Mouse (Mus musculus) liver, embryonic 14.5 days (tissue): ENCODE data around the gene Kif26b. TPM values are rescaled to one million over a fixed set of nuclear protein-coding genes. Genes with fewer than 3 reads are reported as not detected.
A peak's percentile ranks its signal among the peaks of the same experiment; 100 is the strongest.

Experiments used
- ATAC-seq: fragments of 200-750 bp; cut with Nextera tagmentation; 2 replicates; pipeline ENCODE4 v1.8.0; 2017; ENCODE audit warnings: moderate number of reproducible peaks, mild to moderate bottlenecking, moderate library complexity; ENCODE audit not compliant: insufficient read depth
- DNase-seq, 3 experiments: peaks; one replicate each; pipeline ENCODE4 v3.0.0-alpha.2; 2012 to 2013; ENCODE audit warnings: low read depth in 3 of 3, low spot score in 3 of 3
- H3K27ac ChIP-seq: fragments of 300-500 bp; sonication (generic); 2 replicates; pipeline ENCODE4 v1.5.1; 2014; ENCODE audit warnings: moderate library complexity, mild to moderate bottlenecking, control low read depth, inconsistent platforms
- H3K27me3 ChIP-seq: fragments of 300-500 bp; sonication (generic); 2 replicates; pipeline ENCODE4 v1.6.1; 2014; ENCODE audit warnings: mild to moderate bottlenecking, low read length, moderate library complexity; ENCODE audit not compliant: control insufficient read depth, insufficient read depth
- H3K36me3 ChIP-seq: fragments of 300-500 bp; sonication (generic); replicated peaks from 2 replicates; pipeline ENCODE4 v1.6.1; 2014; ENCODE audit warnings: low read depth; ENCODE audit not compliant: control insufficient read depth, insufficient read depth
- H3K4me1 ChIP-seq, 2 experiments: fragments of 200-500 bp in 1 of 2; fragments of 300-500 bp in 1 of 2; sonication (generic) in 1 of 2; replicated peaks; 2 replicates each; pipeline ENCODE4 v1.6.1; 2012 to 2014; ENCODE audit warnings: antibody characterized with exemption in 1 of 2, inconsistent platforms in 1 of 2, low read length in 1 of 2; ENCODE audit not compliant: control insufficient read depth in 2 of 2, insufficient read depth in 2 of 2
- H3K4me2 ChIP-seq: fragments of 300-500 bp; sonication (generic); 2 replicates; pipeline ENCODE4 v1.6.1; 2014; ENCODE audit warnings: low read depth, mild to moderate bottlenecking, control low read depth, moderate library complexity
- H3K4me3 ChIP-seq, 2 experiments: fragments of 200-500 bp in 1 of 2; fragments of 300-500 bp in 1 of 2; sonication (generic) in 1 of 2; 2 replicates each; pipeline ENCODE4 v1.5.1; 2012 to 2014; ENCODE audit warnings: low read depth in 2 of 2, low read length in 2 of 2, mild to moderate bottlenecking in 2 of 2, control low read depth in 1 of 2, inconsistent platforms in 1 of 2, moderate library complexity in 1 of 2; ENCODE audit not compliant: insufficient read depth in 1 of 2
- H3K9ac ChIP-seq: fragments of 300-500 bp; sonication (generic); replicated peaks from 2 replicates; pipeline ENCODE4 v1.6.1; 2014; ENCODE audit warnings: mild to moderate bottlenecking, control low read depth, moderate library complexity
- H3K9me3 ChIP-seq: fragments of 300-500 bp; sonication (generic); 2 replicates; pipeline ENCODE4 v1.6.1; 2016; ENCODE audit warnings: low read length, mixed read lengths; ENCODE audit not compliant: control insufficient read depth
- CTCF ChIP-seq: IDR thresholded peaks from 2 replicates; pipeline ENCODE4 v1.5.1; 2016; ENCODE audit warnings: antibody characterized with exemption, low read depth, control low read depth
- EP300 ChIP-seq: IDR thresholded peaks from 2 replicates; pipeline ENCODE4 v1.6.1; 2016; ENCODE audit warnings: antibody characterized with exemption, low read depth
- WGBS: fragments of 180-500 bp; shearing (Covaris S2); extraction: QIAGEN DNeasy Blood & Tissue Kit; methylation state at CpG from one replicate; pipeline ENCODE4 v1.1.7; 2014; ENCODE audit not compliant: insufficient replicate concordance; 5-methylcytosine and 5-hydroxymethylcytosine counted together
- polyA plus RNA-seq, 2 experiments: library from polyadenylated mRNA; depleted of rRNA in 1 of 2; stranded (reverse) in 1 of 2; unstranded in 1 of 2; fragments of >200 nt; fragmentation: Nextera tagmentation in 1 of 2; extraction: Ambion mirVana in 1 of 2; gene quantifications; 2 replicates each; pipeline versions ENCODE4 v1.2.1 to v1.2.3; 2012 to 2014

Gene Kif26b
- polyA plus RNA-seq, 2 experiments: 0.01 to 0.07 TPM

DNA sequence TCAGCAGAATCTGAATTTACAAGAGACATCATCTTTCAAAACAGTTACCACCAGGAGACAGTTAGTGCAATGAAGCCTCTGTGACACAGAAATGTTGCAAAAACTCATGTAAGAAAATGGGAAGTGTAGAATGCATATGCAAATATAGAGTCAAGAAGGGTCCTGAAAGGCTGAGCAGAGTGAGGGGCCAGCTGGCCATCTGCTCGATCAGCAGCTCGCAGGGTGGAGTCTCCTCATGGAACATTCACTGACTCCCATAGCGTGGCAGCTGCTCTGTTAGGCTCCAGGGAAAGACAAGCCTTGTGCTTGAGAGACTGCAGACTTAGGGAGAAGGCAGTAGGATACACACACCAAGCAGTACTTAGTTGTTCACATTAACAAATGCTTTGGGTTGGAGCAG is 39.8 kb upstream of the Kif26b start:
- ATAC-seq: no peak
- no peak overlapping the region for H3K4me3 ChIP-seq
- H3K9ac ChIP-seq: no peak overlapping the region
- no peak for DNase-seq
- no peak overlapping the region for H3K4me2 ChIP-seq
- H3K36me3 ChIP-seq: no peaks in the 10 kb centered on the region
- WGBS: 27% methylated on average over 3 of the region's 3 CpGs
- H3K4me1 ChIP-seq: no peaks in the 10 kb centered on the region
- H3K9me3 ChIP-seq: no peaks in the 10 kb centered on the region
- no peak overlapping the region for H3K27ac ChIP-seq
- no peaks in the 10 kb centered on the region for H3K27me3 ChIP-seq
- TF ChIP-seq EP300: no peak
- no peak for TF ChIP-seq CTCF

DNA sequence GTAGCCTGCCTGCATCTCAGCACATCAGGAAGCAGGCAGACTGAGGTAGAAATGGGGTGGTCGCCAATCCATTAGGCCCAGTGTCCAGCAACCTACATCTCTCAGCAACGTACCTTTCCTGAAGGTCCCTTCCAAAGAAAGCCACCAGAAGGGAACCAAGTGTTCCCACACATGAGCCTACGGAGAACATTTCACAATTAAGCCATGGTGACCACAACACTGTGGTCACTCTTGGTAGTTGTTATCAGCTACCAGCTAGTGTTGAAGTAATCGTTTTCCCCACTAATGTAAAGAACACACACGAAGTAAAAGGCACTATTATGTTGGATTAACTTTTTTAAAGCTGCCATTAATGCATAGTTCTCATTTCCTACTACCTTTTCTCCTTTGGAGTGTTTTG is 37.2 kb upstream of the Kif26b start:
- Histone ChIP-seq H3K27me3 (no peaks in the 10 kb centered on the region), H3K4me2 (no peak overlapping the region), H3K9me3 (no peaks in the 10 kb centered on the region), H3K36me3 (no peaks in the 10 kb centered on the region), H3K4me1 (no peaks in the 10 kb centered on the region), H3K4me3 (no peak overlapping the region), H3K27ac (no peak overlapping the region), H3K9ac (no peak overlapping the region)
- WGBS: 27% methylated on average over 5 of the region's 5 CpGs
- no peak for TF ChIP-seq EP300
- no peak for TF ChIP-seq CTCF
- ATAC-seq (no peak), DNase-seq (no peak)

DNA sequence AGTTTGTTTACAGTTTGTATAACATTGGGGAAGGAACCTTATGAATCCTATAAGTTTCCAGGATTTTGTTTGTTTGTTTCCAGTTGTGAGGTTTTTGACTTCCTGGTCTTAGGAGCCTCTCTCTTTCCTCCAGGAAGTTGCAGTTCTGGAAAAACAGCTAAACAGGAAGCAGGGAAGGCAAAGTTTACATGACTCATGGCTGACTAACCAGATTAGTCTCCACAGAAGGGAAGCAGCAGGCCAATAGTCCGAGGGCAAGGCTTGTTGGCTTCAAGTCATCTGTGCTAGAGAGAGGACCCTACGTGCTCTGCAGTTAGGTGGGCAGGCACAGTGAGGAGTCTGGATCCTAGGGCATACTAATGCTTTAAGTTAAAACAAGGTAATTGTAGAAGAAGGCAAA is 36.4 kb upstream of the Kif26b start:
- H3K36me3 ChIP-seq: no peaks in the 10 kb centered on the region
- H3K9ac ChIP-seq: no peak overlapping the region
- no peaks in the 10 kb centered on the region for H3K27me3 ChIP-seq
- no peaks in the 10 kb centered on the region for H3K9me3 ChIP-seq
- DNase-seq (no peak), ATAC-seq (no peak)
- H3K4me2 ChIP-seq: no peak overlapping the region
- no peaks in the 10 kb centered on the region for H3K4me1 ChIP-seq
- no peak overlapping the region for H3K4me3 ChIP-seq
- H3K27ac ChIP-seq: no peak overlapping the region
- 28% methylated on average over 2 of the region's 2 CpGs for WGBS
- TF ChIP-seq EP300: no peak
- no peak for TF ChIP-seq CTCF

DNA sequence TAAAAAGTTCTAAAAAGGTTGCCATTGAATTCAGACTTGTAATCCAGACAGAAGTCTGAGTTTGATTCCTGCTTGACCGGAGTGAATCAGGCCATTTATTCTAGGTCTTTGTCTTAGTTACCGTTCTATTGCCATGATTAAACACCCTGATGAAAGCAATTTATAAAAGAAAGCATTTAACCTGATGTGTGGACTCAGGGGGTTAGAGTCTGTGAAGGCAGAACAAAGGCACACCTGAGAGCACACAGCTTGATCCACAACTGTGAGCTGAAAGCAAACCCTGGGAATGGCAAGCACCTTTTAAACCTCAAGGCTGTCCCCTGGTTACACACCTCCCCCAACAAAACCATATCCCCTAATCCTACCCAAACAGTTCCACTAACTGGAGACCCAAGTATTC is 32.7 kb upstream of the Kif26b start:
- DNase-seq (no peak), ATAC-seq (no peak)
- Histone ChIP-seq H3K36me3 (no peaks in the 10 kb centered on the region), H3K27me3 (no peaks in the 10 kb centered on the region), H3K4me2 (no peak overlapping the region), H3K4me3 (no peak overlapping the region), H3K9ac (no peak overlapping the region), H3K9me3 (no peaks in the 10 kb centered on the region), H3K4me1 (no peaks in the 10 kb centered on the region), H3K27ac (no peak overlapping the region)
- TF ChIP-seq EP300 (no peak), CTCF (no peak)
- WGBS: 70% methylated on average over 2 of the region's 2 CpGs

DNA sequence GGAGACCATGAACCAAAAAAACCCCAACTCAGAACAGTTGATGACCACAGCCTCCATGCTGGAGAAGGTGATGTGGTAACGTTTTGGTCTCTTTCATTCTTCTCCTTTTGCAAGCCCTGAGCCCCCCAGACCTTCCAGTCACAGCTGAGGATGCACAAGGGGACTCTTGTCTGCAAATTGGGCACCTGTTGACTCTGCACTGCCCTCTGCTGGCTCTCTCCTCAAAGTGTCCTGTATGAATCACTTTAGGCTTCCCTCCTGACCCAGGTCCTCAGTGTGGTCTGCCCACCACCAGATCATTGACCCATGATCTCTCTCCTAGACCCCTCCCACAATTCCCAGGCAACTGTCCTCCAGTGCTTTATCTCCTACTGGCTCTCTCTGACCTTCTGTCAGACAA is 32.1 kb upstream of the Kif26b start:
- no peak for ATAC-seq
- no peak overlapping the region for H3K27ac ChIP-seq
- no peaks in the 10 kb centered on the region for H3K9me3 ChIP-seq
- no peak overlapping the region for H3K4me3 ChIP-seq
- H3K27me3 ChIP-seq: no peaks in the 10 kb centered on the region
- H3K9ac ChIP-seq: no peak overlapping the region
- TF ChIP-seq EP300: no peak
- peak; percentile 70 for TF ChIP-seq CTCF
- WGBS: 0% methylated on average over 1 of the region's 1 CpGs
- no peak for DNase-seq
- no peaks in the 10 kb centered on the region for H3K36me3 ChIP-seq
- no peaks in the 10 kb centered on the region for H3K4me1 ChIP-seq
- no peak overlapping the region for H3K4me2 ChIP-seq
